Mouse (Mus musculus): ENCODE results near the gene Fabp3.

The Fabp3 gene

GRCm38 (mm10) chr4:130294513-130294912, 13.9 kb upstream of the Fabp3 start:
- no peak for DNase-seq (ENCODE audit: low spot score)

GRCm38 (mm10) chr4:130295047-130295745, 13.2 kb upstream of the Fabp3 start:
- no peak for DNase-seq (ENCODE audit: low spot score)

- no peak for DNase-seq (ENCODE audit: low spot score)
These were observed 12.0 kb upstream of the Fabp3 start for GRCm38 (mm10) chr4:130296243-130296965.

- no peak for DNase-seq (ENCODE audit: low spot score)
These were observed 11.3 kb upstream of the Fabp3 start for GRCm38 (mm10) chr4:130297123-130297529.

- no peak for DNase-seq (ENCODE audit: low spot score)
These were observed 9.3 kb upstream of the Fabp3 start for GRCm38 (mm10) chr4:130298877-130299628.

GRCm38 (mm10) chr4:130299629-130300018, 8.8 kb upstream of the Fabp3 start:
- no peak for DNase-seq (ENCODE audit: low spot score)

- DNase-seq (ENCODE audit: low spot score): no peak
These were observed 6.0 kb upstream of the Fabp3 start for GRCm38 (mm10) chr4:130302285-130302870.

- DNase-seq (ENCODE audit: low spot score): no peak
These were observed 3.6 kb upstream of the Fabp3 start for GRCm38 (mm10) chr4:130304746-130305145.

- DNase-seq (ENCODE audit: low spot score): no peak
These were observed 1.4 kb upstream of the Fabp3 start for GRCm38 (mm10) chr4:130306796-130307630.

- DNase-seq (ENCODE audit: low spot score): peak; percentile 8
These were observed 554 bp upstream of the Fabp3 start for GRCm38 (mm10) chr4:130307851-130308230.

- no peak for DNase-seq (ENCODE audit: low spot score)
These were observed 859 bp downstream of the Fabp3 start for GRCm38 (mm10) chr4:130309254-130309653.

GRCm38 (mm10) chr4:130312526-130312925, 4.1 kb downstream of the Fabp3 start:
- no peak for DNase-seq (ENCODE audit: low spot score)

GRCm38 (mm10) chr4:130313552-130313951, 5.2 kb downstream of the Fabp3 start:
- DNase-seq (ENCODE audit: low spot score): no peak

- no peak for DNase-seq (ENCODE audit: low spot score)
These were observed 7.6 kb downstream of the Fabp3 start for GRCm38 (mm10) chr4:130315771-130316527.

GRCm38 (mm10) chr4:130316691-130317090, 8.3 kb downstream of the Fabp3 start:
- no peak for DNase-seq (ENCODE audit: low spot score)

- no peak for DNase-seq (ENCODE audit: low spot score)
These were observed 9.7 kb downstream of the Fabp3 start for GRCm38 (mm10) chr4:130318122-130318521.

GRCm38 (mm10) chr4:130319564-130319963, 11.2 kb downstream of the Fabp3 start:
- no peak for DNase-seq (ENCODE audit: low spot score)

- no peak for DNase-seq (ENCODE audit: low spot score)
These were observed 13.2 kb downstream of the Fabp3 start for GRCm38 (mm10) chr4:130321640-130322039.

GRCm38 (mm10) chr4:130322567-130322966, 14.2 kb downstream of the Fabp3 start:
- no peak for DNase-seq (ENCODE audit: low spot score)

- DNase-seq (ENCODE audit: low spot score): no peak
These were observed 14.8 kb downstream of the Fabp3 start for GRCm38 (mm10) chr4:130323165-130323564.

- no peak for DNase-seq (ENCODE audit: low spot score)
These were observed 15.2 kb downstream of the Fabp3 start for GRCm38 (mm10) chr4:130323607-130324006.
